Mouse (Mus musculus) liver, adult 2 months (tissue): ENCODE measurements around the gene Hist1h3i.

Experiments used
- CTCF ChIP-seq: fragments of 200-500 bp; IDR thresholded peaks from 2 replicates; pipeline ENCODE4 v1.5.1; 2011; ENCODE audit warnings: low read depth, low read length, control low read depth
- POLR2A ChIP-seq: fragments of 200-500 bp; IDR thresholded peaks from 2 replicates; pipeline ENCODE4 v1.6.1; 2011; ENCODE audit warnings: low read length, control low read depth; ENCODE audit not compliant: insufficient read depth; ENCODE audit errors: extremely low read depth

DNA sequence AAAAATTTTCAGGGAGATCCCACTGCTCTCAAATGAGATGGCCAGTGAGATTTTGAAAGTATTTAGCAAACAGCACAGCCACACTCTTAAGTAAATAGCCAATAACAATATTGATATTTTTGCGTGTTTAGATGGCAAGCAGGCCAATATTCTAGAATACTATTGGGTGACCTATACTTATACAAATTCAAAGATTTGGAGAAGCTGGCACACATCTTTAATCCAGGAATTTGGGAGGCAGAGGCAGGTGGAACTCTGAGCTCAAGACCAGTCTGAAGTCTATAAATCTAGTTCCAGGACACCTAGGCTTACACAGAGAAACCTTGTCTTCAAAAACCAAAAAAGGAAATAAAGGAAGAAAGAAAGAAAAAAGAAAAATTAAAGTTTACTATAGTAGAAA lies 1.5 kb downstream of the Hist1h3i start:
- no peak for TF ChIP-seq POLR2A
- TF ChIP-seq CTCF, result no peak
